ENCODE assay signal across 30 mouse cellular contexts in genomic region chr14:79849617-79850435, GRCm38 (mm10).
DNase-seq lines count a peak whose midpoint lies in the region; ATAC-seq lines count a peak whose summit lies in the region.
"Had no signal": no experiment of that assay in that cellular context is flagged by ENCODE, and none has a peak within 500 bp of the region (broad histone marks: within the 10 kb centered on the region; RNA-seq: fewer than 3 reads in every experiment).

No protein-coding gene starts in this region.

- no peaks in the 10 kb centered on the region for H3K36me3 ChIP-seq in hindbrain, embryonic 11.5 days (ENCODE audit: control insufficient read depth, insufficient read depth, low read length)
- no peaks in the 10 kb centered on the region for H3K36me3 ChIP-seq in hindbrain, embryonic 10.5 days
- H3K36me3 ChIP-seq in midbrain, embryonic 11.5 days (ENCODE audit: control insufficient read depth, insufficient read depth, low read length), result no peaks in the 10 kb centered on the region
- no peaks in the 10 kb centered on the region for H3K36me3 ChIP-seq in midbrain, embryonic 10.5 days
- H3K36me3 ChIP-seq in hindbrain, embryonic 14.5 days (replicated peaks; ENCODE audit: control insufficient read depth, insufficient read depth), result no peaks in the 10 kb centered on the region
- H3K36me3 ChIP-seq: embryonic facial prominence, embryonic 10.5 days; embryonic facial prominence, embryonic 15.5 days; heart, embryonic 13.5 days; limb, embryonic 10.5 days; limb, embryonic 15.5 days; liver, embryonic 13.5 days had no signal

- H3K9me3 ChIP-seq in hindbrain, embryonic 11.5 days (ENCODE audit: control insufficient read depth, low read length), result no peaks in the 10 kb centered on the region
- no peaks in the 10 kb centered on the region for H3K9me3 ChIP-seq in hindbrain, embryonic 10.5 days
- no peaks in the 10 kb centered on the region for H3K9me3 ChIP-seq in midbrain, embryonic 11.5 days (ENCODE audit: control insufficient read depth, low read length)
- no peaks in the 10 kb centered on the region for H3K9me3 ChIP-seq in midbrain, embryonic 10.5 days (replicated peaks)
- H3K9me3 ChIP-seq in hindbrain, embryonic 14.5 days (ENCODE audit: control insufficient read depth, low read length), result no peaks in the 10 kb centered on the region
- H3K9me3 ChIP-seq: embryonic facial prominence, embryonic 10.5 days; embryonic facial prominence, embryonic 15.5 days; heart, embryonic 13.5 days; limb, embryonic 10.5 days; limb, embryonic 15.5 days had no signal

- 69% methylated on average over 8 of the region's 8 CpGs for WGBS in hindbrain, embryonic 11.5 days
- WGBS in hindbrain, embryonic 10.5 days, result 80% methylated on average over 8 of the region's 8 CpGs
- 57% methylated on average over 8 of the region's 8 CpGs for WGBS in midbrain, embryonic 11.5 days
- WGBS in midbrain, embryonic 10.5 days, result 75% methylated on average over 8 of the region's 8 CpGs
- WGBS in hindbrain, embryonic 14.5 days, result 38% methylated on average over 8 of the region's 8 CpGs

- no peaks in the 10 kb centered on the region for H3K4me1 ChIP-seq in hindbrain, embryonic 11.5 days (replicated peaks; ENCODE audit: control insufficient read depth, insufficient read depth, low read length)
- H3K4me1 ChIP-seq in hindbrain, embryonic 10.5 days (replicated peaks), result peaks cover 19% of the 10 kb centered on the region
- peaks cover 7% of the 10 kb centered on the region for H3K4me1 ChIP-seq in midbrain, embryonic 11.5 days (ENCODE audit: control insufficient read depth, insufficient read depth, low read length)
- peaks cover 19% of the 10 kb centered on the region for H3K4me1 ChIP-seq in midbrain, embryonic 10.5 days
- peaks cover 19% of the 10 kb centered on the region for H3K4me1 ChIP-seq in hindbrain, embryonic 14.5 days (replicated peaks; ENCODE audit: control insufficient read depth, insufficient read depth, low read length)
- H3K4me1 ChIP-seq: embryonic facial prominence, embryonic 10.5 days; embryonic facial prominence, embryonic 15.5 days; heart, embryonic 13.5 days; limb, embryonic 15.5 days; liver, embryonic 13.5 days; megakaryocyte, embryonic 14.5 days had no signal

- H3K27ac ChIP-seq in hindbrain, embryonic 11.5 days (ENCODE audit: low read depth, low read length), result no peak overlapping the region
- H3K27ac ChIP-seq in hindbrain, embryonic 10.5 days, result no peak overlapping the region
- H3K27ac ChIP-seq in midbrain, embryonic 11.5 days (ENCODE audit: low read depth, low read length), result no peak overlapping the region
- no peak overlapping the region for H3K27ac ChIP-seq in midbrain, embryonic 10.5 days (replicated peaks)
- H3K27ac ChIP-seq in hindbrain, embryonic 14.5 days, result peak overlapping the region; percentile 47
- H3K27ac ChIP-seq: embryonic facial prominence, embryonic 10.5 days; embryonic facial prominence, embryonic 15.5 days; gastrocnemius, adult 2 months; heart, adult 2 months; heart, embryonic 13.5 days; kidney, postnatal 0 days; limb, embryonic 10.5 days; limb, embryonic 15.5 days; liver, embryonic 13.5 days had no signal

- no peak overlapping the region for H3K9ac ChIP-seq in hindbrain, embryonic 11.5 days (ENCODE audit: low read depth, low read length)
- no peak overlapping the region for H3K9ac ChIP-seq in midbrain, embryonic 11.5 days (ENCODE audit: low read length)
- no peak overlapping the region for H3K9ac ChIP-seq in hindbrain, embryonic 14.5 days
- H3K9ac ChIP-seq: embryonic facial prominence, embryonic 15.5 days; heart, embryonic 13.5 days; limb, embryonic 15.5 days; liver, embryonic 13.5 days had no signal

- no peaks in the 10 kb centered on the region for H3K27me3 ChIP-seq in hindbrain, embryonic 11.5 days (ENCODE audit: control insufficient read depth, insufficient read depth, low read length)
- peaks cover 4% of the 10 kb centered on the region; the same call in 1 of the 2 replicates for H3K27me3 ChIP-seq in hindbrain, embryonic 10.5 days (ENCODE audit: insufficient read depth, poor library complexity, severe bottlenecking)
- H3K27me3 ChIP-seq in midbrain, embryonic 11.5 days (ENCODE audit: control insufficient read depth, insufficient read depth, low read length), result peaks cover 29% of the 10 kb centered on the region
- peaks cover 61% of the 10 kb centered on the region for H3K27me3 ChIP-seq in midbrain, embryonic 10.5 days (ENCODE audit: low read depth, poor library complexity, severe bottlenecking)
- no peaks in the 10 kb centered on the region for H3K27me3 ChIP-seq in hindbrain, embryonic 14.5 days (ENCODE audit: control insufficient read depth, insufficient read depth, low read length)
- H3K27me3 ChIP-seq: embryonic facial prominence, embryonic 15.5 days; heart, embryonic 13.5 days; limb, embryonic 15.5 days; liver, embryonic 13.5 days; megakaryocyte, embryonic 14.5 days had no signal

- no peak overlapping the region for H3K4me2 ChIP-seq in hindbrain, embryonic 11.5 days (replicated peaks; ENCODE audit: low read depth, low read length)
- H3K4me2 ChIP-seq in midbrain, embryonic 11.5 days, result no peak overlapping the region
- H3K4me2 ChIP-seq in hindbrain, embryonic 14.5 days (replicated peaks), result no peak overlapping the region
- H3K4me2 ChIP-seq: embryonic facial prominence, embryonic 15.5 days; heart, embryonic 13.5 days; limb, embryonic 15.5 days; liver, embryonic 13.5 days had no signal

- ATAC-seq in hindbrain, embryonic 11.5 days (ENCODE audit: low FRiP score), result peak; percentile 31; the same call in 1 of the 2 replicates
- peak; percentile 59; the same call in 1 of the 2 replicates for ATAC-seq in midbrain, embryonic 11.5 days (ENCODE audit: low FRiP score)
- no peak for ATAC-seq in hindbrain, embryonic 14.5 days (ENCODE audit: low FRiP score)
- ATAC-seq: lung, postnatal 0 days had no signal

- no peak overlapping the region for H3K4me3 ChIP-seq in hindbrain, embryonic 11.5 days (ENCODE audit: low read depth, low read length)
- no peak overlapping the region for H3K4me3 ChIP-seq in hindbrain, embryonic 10.5 days
- no peak overlapping the region for H3K4me3 ChIP-seq in midbrain, embryonic 11.5 days (ENCODE audit: low read depth, low read length)
- no peak overlapping the region for H3K4me3 ChIP-seq in midbrain, embryonic 10.5 days
- H3K4me3 ChIP-seq in hindbrain, embryonic 14.5 days (replicated peaks; ENCODE audit: low read length), result no peak overlapping the region
- H3K4me3 ChIP-seq: embryonic facial prominence, embryonic 10.5 days; embryonic facial prominence, embryonic 15.5 days; gastrocnemius, adult 2 months; heart, adult 2 months; heart, embryonic 13.5 days; limb, embryonic 10.5 days; limb, embryonic 15.5 days; liver, embryonic 13.5 days; megakaryocyte, embryonic 14.5 days had no signal

- DNase-seq in hindbrain, embryonic 11.5 days (ENCODE audit: low spot score), result no peak
- DNase-seq in hindbrain, embryonic 10.5 days (ENCODE audit: low spot score), result no peak
- peak; percentile 80 for DNase-seq in midbrain, embryonic 11.5 days (ENCODE audit: low spot score, missing footprints)
- no peak for DNase-seq in midbrain, embryonic 10.5 days (ENCODE audit: low spot score)
- DNase-seq in hindbrain, embryonic 14.5 days (ENCODE audit: low spot score), result no peak
- no peak for DNase-seq in frontal cortex, adult 2 months (ENCODE audit: extremely low spot score in 1 of 2, low spot score in 1 of 2)
- no peak for DNase-seq in right cerebral cortex, postnatal 14 days
- DNase-seq: adrenal gland, postnatal 36 days; B cell, adult 2 months; cerebellum, adult 8-10 months; cerebellum, postnatal 25 days; gastrocnemius, adult 2 months; gastrocnemius, postnatal 36 days; heart, adult 2 months; heart, postnatal 10 days; kidney, adult 18-20 months; layer of hippocampus, adult 9-11 months; liver, embryonic 13.5 days; lung, adult 18-20 months; lung, postnatal 4 days; thymus, adult 18-20 months; thymus, postnatal 25 days had no signal
